Mouse (Mus musculus) liver, embryonic 14.5 days (tissue): ENCODE results near the gene Mrgprh.

Experiments
- CTCF ChIP-seq: IDR thresholded peaks from 2 replicates; pipeline ENCODE4 v1.5.1; 2016; ENCODE audit warnings: antibody characterized with exemption, low read depth, control low read depth
- EP300 ChIP-seq: IDR thresholded peaks from 2 replicates; pipeline ENCODE4 v1.6.1; 2016; ENCODE audit warnings: antibody characterized with exemption, low read depth

DNA sequence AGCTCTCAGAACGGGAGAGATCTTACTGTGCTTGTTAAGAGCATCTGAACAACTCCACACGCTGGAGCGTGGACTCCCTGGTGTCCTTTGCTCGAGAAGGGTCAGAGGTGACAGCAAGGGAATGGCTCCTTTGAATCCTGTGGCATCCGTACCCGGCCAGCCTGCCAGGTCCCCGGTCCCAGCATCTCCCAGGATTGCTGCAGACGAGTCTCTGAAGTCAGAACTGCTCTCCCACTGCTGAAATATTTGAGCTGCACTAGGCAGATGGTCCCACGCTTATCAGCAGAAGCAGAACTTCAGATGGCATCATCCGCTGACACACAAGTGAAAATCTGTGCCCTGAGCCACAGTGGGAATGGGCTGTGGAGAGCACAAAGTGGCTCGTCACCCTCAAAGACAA lies 24.1 kb upstream of the Mrgprh start:
- TF ChIP-seq CTCF (no peak), EP300 (no peak)
